12 mouse cellular contexts compared by ENCODE assay signal in the genomic region with DNA sequence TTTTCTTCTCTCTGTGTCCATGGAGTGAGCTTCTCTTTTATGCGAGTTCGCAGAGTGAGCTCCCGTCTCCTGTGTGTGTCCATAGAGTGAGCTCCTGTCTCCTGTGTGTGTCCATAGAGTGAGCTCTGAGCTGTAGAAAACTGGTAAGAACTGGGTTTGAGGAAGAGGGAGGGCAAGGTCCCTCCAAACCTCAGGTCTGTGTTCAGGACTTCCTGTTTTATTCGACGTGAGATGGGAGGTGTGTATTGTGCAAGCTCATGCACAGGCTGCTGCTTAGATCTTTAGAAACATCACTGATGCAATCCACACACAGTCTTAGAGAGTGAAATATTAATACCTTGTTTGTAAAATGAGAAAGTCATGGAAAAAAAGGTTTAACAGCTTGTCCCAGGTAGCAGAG.
"Had no signal": no experiment of that assay in that cellular context is flagged by ENCODE, and none has a peak within 500 bp of the region (broad histone marks: within the 10 kb centered on the region; RNA-seq: fewer than 3 reads in every experiment).

No protein-coding gene starts in this region.

- H3K36me3 ChIP-seq: limb, embryonic 12.5 days; midbrain, embryonic 15.5 days had no signal

- H3K4me3 ChIP-seq: limb, embryonic 12.5 days; midbrain, embryonic 15.5 days had no signal

- DNase-seq: kidney, adult 8-10 months; kidney, postnatal 25 days; layer of hippocampus, adult 9-11 months; lung, adult 2 months; lung, postnatal 10 days; retina, postnatal 1 day; thymus, postnatal 36 days had no signal

- ATAC-seq: inflammation-experienced regulatory T-cells, adult 6 months; intestine, postnatal 0 days; midbrain, embryonic 15.5 days had no signal

- H3K9ac ChIP-seq: limb, embryonic 12.5 days; midbrain, embryonic 15.5 days had no signal

- H3K9me3 ChIP-seq: midbrain, embryonic 15.5 days had no signal

- H3K4me1 ChIP-seq: limb, embryonic 12.5 days; midbrain, embryonic 15.5 days had no signal

- H3K27ac ChIP-seq: limb, embryonic 12.5 days; midbrain, embryonic 15.5 days had no signal

- H3K4me2 ChIP-seq: limb, embryonic 12.5 days; midbrain, embryonic 11.5 days; midbrain, embryonic 15.5 days had no signal

- H3K27me3 ChIP-seq: limb, embryonic 12.5 days; midbrain, embryonic 15.5 days had no signal
